Mouse (Mus musculus) layer of hippocampus, postnatal 10 days (tissue): ENCODE data around the gene Zfp740. TPM values are rescaled to one million over a fixed set of nuclear protein-coding genes. Genes with fewer than 3 reads are reported as not detected.
A peak's percentile ranks its signal among the peaks of the same experiment; 100 is the strongest.

ENCODE experiments used
- DNase-seq, 2 experiments: peaks; one replicate each; pipeline ENCODE4 v3.0.0; 2021; ENCODE audit warnings: low spot score in 2 of 2
- total RNA-seq, 2 experiments: library from RNA; stranded (reverse); gene quantifications; 2 replicates each; pipeline ENCODE4 v1.2.3; 2021

The Zfp740 gene
- total RNA-seq, 2 experiments from 2014 or later, result 64.4 to 68.3 TPM

DNA sequence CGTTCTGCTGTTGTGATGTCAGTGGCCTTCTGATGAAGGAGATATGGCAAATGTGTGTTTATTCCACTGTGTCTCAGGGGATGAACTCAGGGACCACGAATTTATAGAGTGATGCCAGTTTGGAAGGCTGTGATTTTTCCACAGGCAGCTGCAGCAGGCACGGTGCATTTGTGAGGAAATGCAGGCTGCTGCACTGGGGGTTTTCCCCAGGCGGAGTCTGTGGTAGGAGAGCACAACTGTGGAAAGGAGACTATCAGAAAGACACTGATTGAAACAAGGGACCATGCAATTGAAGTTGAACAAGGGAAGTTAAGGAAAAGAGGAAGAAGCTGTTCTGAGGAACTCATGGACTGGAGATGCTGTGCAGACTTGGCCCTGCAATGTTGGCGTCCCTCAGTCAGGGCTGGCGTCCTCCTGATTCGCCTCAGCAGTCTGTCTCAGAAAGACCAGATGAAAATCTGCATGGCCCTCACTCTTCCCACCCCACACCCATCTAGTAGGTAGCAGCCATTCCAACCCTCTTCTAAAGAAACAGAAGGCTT, 10.7 kb upstream of the Zfp740 start:
- no peak for DNase-seq

DNA sequence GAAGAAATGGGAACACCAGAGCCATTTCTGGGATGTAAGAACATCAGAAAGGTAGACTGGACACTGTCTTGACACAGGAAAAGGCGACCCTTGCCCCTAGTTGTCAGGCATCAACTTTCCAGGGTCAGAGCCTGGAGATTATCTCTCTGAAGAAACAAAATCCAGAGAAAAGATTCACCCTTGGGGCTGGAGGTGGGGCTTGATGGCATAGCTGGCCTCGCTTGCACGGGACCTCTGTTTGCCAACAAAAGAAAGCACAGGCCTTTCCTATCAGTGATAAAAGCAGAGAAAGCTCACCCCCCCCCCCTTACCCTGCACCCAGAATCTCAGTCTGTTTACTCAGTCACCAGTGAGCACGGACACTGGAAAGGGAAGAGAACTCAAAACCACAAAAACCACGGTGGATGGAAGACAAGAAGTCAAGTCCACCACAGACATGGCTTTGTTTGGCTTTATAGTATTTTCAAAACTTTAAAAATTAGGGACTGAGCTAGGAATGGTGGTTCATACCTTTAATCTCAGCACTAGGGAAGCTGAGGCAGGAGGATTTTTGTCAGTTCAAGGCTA, 10.1 kb upstream of the Zfp740 start:
- no peak for DNase-seq

DNA sequence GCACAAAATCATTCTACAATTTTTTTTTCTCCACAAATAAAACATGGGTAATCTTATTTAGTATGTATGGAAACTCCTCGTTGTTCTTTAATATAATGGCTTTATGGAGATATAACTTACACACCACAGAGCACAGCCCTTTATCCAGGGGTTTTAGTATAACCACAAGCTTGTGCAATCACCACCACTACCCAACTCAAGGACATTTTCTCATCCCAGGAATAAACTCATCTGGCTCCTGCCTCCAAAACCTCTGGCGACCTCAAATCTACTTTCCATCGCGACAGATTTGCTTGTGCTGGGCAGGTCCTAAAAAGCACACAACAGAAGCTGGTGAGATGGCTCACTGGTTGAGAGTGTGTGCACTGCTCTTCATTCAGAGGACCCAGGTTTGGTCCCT, 9.4 kb upstream of the Zfp740 start:
- DNase-seq, result no peak

DNA sequence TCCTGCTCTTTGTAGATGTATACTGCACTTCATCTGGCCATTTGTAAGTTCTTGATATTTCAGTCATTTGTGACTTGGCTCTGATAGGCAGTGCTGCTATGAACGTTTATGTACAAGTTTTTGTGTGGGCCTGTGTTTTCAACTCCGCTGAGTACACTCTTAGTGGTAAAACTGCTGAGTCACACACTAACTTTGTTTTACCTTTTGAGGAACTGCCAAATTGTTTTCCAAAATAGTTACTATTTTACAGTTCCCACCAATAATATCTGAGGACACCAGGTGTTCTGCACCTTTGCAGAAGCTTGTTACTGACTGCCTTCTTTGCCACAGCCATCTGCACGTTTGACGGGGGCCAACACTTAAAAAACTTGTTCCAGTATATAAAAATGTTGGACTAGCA, 8.6 kb upstream of the Zfp740 start:
- no peak for DNase-seq

DNA sequence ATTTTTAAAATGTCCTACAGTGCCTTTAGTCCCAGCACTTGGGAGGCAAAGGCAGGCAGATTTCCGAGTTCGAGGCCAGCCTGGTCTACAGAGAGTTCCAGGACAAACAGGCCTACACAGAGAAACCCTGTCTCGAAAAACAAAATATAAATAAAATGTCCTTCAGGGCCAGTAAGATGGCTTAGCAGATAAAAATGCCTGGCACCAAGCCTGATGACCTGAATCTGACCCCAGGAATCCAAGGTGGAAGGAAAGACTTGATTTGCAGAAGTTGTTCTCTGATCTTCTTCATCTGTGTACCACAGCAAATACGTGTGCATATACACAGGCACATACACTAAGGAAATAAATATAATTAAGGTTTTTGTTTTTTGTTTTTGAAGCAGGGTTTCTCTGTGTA, 7.7 kb upstream of the Zfp740 start:
- no peak for DNase-seq

DNA sequence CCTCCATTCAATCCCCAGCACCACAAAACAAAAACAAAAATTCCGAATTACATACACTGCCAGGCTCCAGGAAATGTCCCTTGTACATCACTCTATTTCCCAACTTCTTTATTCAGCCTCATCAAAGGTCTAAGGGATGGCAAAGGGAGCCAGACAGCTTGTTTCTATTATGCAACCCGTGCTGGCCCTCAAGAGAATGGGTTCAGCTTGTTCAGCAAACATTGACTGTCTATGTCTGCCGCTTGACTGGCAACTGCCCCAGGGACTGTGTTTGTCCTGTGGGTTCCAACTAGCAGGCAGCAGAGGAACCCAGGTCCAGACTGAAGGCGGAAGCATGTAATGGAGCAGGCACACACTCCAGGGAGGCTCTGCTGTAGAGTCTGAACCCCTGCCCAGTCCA, 4.2 kb upstream of the Zfp740 start:
- no peak for DNase-seq

DNA sequence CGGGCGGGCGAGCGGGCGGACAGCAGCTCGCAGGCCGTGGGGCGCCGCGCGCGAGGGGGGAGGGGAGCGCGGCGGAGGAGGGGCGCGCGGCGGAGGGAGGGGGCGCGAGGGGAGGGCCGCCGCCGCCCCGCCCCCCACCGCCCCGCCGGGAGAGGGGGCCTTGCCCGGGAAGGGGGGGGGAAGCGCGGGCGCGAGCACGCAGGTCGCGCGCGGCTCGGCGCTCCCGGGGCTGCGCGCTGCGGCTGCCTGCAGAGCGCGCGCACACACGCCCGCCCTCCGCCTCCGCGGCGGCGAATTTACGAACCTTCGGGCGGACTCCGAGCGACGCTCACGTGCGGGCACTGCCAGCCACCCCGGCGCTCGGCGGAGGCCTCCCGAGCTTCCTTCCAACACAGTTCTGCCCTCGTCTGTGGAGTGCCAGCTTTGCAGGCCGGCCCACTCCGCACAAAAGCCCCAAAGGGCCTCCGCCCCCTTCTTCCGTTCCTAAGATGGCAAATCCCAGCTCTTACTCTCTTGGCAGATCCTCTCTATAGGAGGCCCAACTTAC, 859 bp downstream of the Zfp740 start:
- peak; percentile 61 to 77 for DNase-seq

DNA sequence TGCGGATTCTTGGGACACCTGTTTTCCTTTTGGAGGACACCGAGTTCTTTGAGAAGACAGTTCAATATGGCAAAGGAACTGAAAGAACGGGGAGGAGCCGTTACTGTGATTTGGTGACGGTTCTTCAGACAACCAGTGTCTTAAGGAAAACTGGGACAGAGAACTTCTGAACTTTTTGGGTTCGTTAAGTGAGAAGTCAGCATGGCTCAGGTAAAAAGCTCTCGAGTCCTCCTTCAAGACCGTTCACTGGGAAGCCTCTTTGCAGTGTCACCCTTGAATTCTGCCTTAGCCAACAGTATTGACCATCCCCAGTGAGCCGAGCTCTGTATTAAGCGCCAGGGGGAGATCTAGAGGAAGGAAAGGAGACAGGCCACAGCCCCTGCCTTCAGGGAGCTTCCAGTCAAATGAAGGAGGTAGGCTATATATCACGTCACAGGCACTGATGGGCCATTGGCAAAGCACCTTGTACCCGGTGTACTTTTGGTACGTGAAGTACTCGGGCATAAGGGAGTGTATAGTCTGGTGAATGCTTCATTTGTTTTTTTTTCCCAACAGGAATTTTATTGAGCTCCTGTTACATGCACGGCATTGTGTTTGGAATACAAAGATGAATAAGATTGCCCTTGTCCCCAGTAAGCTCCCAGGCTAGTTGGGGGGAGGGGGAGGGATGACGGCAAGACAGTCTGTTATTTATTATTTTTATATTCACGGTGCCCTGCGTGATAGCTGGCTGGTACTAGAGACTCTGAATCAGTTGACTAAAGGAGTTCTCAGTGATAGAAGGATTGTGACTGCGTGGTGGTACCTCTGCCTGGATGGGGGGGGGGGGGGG, 1.8 kb downstream of the Zfp740 start, which contains the start of gene Csad:
Csad (minus strand) TSS at position 51 of the 832 bp plus-strand sequence.
- no peak for DNase-seq

DNA sequence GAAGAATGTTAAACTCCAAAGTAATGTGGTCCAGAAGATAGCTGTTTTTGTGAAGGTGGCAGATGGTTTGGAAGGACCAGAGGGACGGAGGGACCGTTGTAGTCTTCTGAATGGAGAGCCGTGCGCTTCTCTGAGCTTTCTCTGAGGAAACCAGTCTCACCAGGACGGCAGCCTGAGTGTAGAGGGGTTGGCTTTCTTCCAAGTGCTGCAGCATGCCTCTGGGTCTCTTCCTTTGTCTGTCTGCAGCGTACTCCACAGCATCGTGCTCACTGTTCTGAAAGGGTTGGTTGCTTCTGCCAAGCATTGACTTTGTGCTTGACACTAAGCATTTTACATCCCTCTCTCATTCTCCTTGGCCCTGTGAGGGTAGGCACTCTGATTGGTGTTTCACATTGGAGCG, 2.7 kb downstream of the Zfp740 start:
- DNase-seq, result peak; percentile 52 to 58

DNA sequence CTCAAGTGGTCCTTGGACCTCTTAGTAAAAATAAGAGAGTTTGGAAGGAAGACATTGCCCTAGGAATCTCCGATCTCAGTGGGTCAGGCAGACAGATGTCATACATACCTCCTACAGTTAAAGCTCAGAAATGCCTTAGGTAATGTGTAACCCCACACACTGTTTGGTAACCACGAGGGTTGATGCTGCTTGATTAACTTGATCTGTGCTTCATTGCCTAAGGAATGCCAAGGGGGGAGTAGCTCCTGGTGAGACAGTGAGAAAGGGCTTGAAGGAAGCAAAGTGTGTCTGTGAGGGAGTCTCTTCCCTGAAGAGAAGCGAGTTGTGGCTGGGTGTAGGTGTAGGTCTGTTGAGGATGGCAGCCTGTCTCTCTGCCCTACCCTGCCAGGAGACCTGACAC, 4.3 kb downstream of the Zfp740 start:
- DNase-seq, result no peak

DNA sequence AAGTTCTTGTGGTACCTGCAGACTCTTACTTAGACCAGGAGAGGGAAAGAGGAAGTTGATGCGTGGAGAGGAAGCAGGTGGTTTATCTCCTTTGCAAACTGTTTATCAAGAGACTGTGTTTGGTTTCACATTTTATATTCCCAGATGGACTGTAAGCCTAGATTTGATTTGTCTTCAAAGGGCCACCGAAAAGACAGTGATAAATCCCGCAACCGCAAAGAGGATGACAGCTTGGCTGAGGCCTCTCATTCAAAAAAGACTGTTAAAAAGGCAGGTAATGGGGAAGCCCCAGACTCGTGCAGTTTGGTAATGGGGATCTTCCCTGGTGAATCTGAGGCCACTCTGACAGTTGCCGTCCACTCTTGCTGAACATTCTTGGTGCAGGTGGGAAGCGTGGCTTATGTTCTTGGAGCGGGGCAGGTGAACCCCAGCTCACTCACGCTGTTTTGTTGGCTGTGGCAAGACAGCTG, 5.1 kb downstream of the Zfp740 start:
- no peak for DNase-seq

DNA sequence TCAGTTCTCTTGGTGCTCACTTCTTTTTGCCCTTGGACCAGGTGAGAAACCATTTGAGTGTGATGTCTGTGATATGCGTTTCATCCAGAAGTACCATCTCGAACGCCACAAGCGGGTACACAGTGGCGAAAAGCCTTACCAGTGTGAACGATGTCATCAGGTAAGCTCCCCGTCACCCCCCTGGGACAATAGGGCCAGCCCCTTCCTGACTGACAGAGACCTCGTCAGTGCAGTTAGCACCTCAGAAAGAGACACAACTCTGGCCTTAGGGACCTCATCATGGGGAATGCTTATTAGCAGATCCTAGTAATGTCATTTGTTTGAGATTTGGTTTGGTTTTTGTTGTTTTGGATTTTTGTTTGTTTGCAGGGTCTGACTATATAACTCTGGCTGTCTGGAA, 6.1 kb downstream of the Zfp740 start:
- DNase-seq, result no peak

DNA sequence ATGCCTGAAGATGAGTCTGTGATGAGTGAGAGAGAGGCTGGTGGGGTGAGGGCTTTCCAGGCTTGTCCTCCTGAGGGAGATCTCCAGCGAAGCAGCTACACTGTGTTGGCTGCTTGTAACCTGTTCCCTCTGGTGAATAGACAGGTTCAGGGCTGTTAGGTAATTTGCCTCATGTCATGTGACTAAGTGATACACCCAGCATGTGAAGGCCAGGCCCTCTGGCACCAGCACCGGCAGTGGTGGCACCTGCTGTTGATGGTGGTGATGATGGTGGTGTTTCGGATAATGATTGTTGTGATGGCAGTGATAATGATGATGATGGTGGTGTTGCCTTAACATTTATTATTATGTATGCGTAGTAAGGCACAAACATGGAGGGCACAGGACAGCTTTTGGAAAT, 7.8 kb downstream of the Zfp740 start:
- DNase-seq, result no peak

DNA sequence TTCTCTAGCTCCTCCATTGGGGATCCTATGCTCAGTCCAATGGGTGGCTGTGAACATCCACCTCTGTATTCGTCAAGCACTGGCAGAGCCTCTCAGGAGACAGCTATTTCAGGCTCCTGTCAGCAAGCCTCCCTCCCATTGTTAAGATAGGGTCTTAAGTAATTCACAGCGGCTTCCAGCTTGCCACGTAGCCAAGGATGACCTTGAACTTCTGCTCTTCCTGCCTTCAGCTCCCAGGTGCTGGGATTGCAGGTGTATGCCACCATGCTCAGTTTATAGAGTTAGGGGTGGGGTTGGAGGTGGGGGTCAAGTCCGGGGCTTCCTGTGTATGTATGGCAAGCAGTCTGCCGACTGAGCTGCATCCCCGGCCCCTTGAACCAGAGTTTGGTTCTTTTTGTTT, 8.8 kb downstream of the Zfp740 start:
- DNase-seq, result no peak

DNA sequence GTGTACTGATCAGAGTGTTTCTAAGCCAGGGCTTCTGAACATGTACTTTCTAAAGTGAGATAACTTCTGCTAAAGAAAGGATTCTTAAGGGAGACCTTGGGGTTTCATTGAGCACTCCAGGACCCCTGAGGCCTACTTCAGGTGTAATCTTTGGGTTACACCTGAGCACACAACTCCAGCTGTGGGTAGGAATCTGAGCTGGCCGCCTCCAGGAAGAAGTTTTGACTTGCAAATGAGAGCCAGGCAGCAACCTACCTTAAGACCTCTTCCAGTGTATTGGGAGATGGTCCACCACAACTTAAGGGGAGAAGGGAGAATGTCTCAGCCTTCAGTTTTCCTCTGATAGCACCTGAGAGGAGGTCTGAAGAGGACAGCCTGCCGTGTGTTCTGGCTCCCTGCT, 11.1 kb downstream of the Zfp740 start:
- no peak for DNase-seq

DNA sequence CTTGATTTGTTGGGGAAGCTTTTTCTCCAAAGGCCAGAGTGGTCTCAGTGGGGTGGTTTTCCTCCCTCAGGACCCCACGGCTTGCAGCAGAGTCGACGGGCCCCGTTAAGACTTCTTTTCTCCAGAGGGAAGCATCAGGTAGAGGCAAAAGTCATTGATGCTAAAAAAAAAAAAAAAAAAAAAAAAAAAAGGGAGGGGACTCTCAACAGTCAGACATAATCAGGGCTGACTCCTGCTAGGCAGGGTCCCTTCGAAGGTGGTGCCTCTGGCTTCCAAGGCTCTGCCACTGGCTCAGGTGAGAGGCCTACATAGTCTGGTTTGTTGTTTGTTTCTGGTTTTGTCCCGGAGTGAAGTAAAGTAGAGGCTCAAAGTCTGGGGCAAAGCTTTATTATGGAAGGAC, 12.6 kb downstream of the Zfp740 start:
- no peak for DNase-seq

DNA sequence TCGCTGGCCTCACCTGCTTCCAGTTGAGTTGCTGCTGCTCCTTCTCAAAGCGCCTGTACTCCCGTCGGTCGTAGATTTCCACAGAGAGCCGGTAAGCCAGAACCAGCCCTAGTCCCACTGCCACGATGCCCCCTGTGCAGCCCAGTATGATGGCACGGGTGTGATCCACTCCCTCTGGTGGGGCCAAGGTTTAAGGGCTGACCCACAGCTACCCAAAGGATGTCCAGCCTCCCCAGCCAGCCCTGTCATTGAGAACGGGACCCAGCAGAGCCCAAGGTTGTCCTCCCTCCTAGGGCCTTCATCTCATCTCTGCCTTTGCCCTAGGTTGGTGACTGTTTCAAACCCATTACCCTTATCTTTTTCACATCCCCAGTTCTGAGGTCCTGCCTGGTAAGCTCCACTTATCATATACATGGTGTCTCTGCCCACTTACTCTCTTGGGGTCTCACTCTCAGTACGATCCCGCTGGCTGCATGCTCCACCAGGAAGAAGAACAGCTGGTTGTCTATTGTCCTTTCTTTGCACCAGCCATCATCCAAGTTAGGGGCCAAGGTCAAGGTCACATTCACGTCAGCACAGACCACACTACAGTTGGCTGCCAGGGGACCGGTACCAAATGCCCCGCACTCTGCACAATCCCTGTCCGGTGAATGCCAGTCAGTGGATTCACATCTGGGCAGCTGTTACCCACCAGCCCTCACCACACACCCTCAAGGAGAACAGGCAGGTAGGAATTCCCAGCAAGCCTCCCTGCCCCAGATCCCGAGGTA, 13.6 kb downstream of the Zfp740 start:
- DNase-seq, result no peak

DNA sequence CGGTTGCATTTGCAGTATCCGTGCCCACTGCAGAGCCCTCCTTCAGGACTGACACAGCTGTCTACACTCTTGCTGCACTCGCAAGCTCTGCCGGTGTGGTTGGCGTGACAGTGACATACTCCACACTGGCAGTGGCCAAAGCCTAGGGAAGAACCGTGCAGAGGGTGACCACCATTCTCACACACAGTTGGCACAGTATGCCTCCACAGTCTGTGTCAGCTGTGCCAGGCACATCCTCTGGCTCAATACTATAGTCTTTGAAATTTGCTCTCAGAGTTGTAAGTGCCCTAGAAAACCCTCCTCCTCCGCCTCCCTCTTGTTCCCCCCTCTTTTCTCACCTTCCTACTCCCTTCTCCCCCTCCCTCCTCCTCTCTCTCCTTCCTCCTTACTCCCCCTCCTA, 14.3 kb downstream of the Zfp740 start:
- DNase-seq, result no peak

DNA sequence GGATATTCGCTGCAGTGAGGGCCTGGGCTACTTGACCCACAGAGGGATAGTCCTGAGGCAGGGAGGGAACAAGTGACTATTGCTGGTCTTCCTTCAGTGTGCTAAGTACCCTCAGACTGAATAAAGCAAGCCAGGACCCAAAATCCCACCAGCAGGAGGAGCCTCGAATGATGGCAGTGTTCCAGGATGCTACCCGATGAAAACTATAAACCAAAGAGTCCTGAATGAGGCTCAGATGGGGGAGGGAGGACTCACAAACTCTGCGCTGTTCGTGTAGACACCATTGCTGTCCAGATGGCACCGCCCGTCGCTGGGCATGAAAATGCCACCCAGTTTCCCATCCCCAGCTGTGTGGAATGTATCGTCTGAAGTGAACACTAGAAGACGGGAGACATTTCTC, 19.3 kb downstream of the Zfp740 start:
- peak; percentile 43 to 46 for DNase-seq

DNA sequence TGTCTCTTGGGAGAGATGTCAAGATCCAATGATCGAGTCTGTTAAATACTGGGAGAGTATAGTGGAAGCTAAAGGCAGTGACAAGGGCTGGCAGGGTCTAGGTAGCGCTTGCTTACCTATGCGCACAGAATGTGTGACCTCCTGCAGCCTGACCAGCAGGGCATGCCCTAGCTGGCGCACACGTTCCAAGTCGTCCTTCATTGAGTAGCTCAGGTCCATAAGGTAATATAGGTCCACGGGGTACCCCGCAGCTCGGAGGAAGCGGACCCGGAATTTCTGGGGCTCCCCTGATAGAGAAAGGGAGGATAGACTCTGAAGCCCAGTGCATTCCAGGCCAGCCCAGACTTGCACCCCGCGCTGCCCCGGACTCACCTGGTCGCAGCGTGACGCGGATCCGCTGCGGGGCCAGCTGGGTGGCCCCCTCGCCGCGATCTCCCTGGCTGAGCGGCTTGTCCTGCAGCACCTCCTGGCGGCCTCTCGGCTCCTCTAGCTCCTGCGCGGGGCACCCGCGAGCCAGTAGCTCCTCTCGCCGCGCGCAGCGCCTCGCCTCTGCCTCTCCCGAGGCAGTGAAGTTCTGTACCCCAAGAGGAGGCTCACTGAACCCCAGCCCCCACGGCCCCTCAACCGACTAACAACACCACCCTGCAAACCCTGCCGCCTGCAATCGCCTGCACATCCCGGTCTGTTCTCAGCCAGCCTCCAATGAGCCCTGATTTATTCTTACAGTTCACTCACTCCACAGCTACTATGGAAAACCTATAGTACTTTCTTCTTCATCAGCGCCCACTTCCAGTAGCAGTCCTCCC, 21.3 kb downstream of the Zfp740 start:
- DNase-seq, result peak; percentile 84 to 87
